Mouse (Mus musculus): ENCODE results near the gene Ezh1.

- no peak for TF ChIP-seq GATA1 (IDR thresholded peaks at IDR 0.05; ENCODE audit: borderline replicate concordance, low read length)
- no peak for TF ChIP-seq FLI1 (IDR thresholded peaks at IDR 0.05; ENCODE audit: low read length)
These were observed 39.6 kb upstream of the Ezh1 start for GRCm38 (mm10) chr11:101265906-101266305.

Measured in megakaryocyte, embryonic 14.5 days (primary cell).